ENCODE assay signal across 27 mouse cellular contexts in the genomic region with DNA sequence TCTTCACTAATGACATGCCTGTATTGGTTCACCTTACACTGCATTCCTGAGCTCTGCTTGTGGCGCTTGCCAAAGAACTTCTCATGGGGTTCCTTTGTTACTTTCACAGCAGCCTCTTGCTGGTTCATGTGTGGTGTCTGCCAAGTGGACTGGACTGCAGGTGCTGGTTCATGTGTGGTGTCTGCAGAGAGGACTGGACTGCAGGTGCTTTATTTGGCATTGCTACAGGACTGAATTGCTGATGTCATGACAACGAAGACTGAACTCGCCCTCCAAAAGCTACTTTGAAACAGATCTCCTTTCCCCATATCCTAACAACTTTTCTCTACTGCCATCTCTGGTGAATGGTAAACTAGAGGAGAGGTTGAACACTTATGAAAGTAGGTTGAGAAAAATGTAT.
"Had no signal": no experiment of that assay in that cellular context is flagged by ENCODE, and none has a peak within 500 bp of the region (broad histone marks: within the 10 kb centered on the region; RNA-seq: fewer than 3 reads in every experiment).

No protein-coding gene starts in this region.

- H3K4me1 ChIP-seq: heart, embryonic 12.5 days; hindbrain, embryonic 10.5 days; hindbrain, embryonic 12.5 days; intestine, embryonic 15.5 days; limb, embryonic 13.5 days; liver, embryonic 15.5 days had no signal

- H3K9ac ChIP-seq: heart, embryonic 12.5 days; hindbrain, embryonic 12.5 days; hindbrain, embryonic 14.5 days; intestine, embryonic 15.5 days; limb, embryonic 13.5 days; liver, embryonic 13.5 days; liver, embryonic 15.5 days; liver, postnatal 0 days had no signal

- H3K4me2 ChIP-seq: heart, embryonic 12.5 days; hindbrain, embryonic 12.5 days; hindbrain, embryonic 14.5 days; intestine, embryonic 15.5 days; limb, embryonic 13.5 days; liver, embryonic 11.5 days; liver, embryonic 13.5 days; liver, embryonic 15.5 days had no signal

- H3K36me3 ChIP-seq: hindbrain, embryonic 10.5 days; hindbrain, embryonic 12.5 days; intestine, embryonic 15.5 days; limb, embryonic 13.5 days; liver, embryonic 13.5 days; liver, embryonic 15.5 days had no signal

- H3K4me3 ChIP-seq: gastrocnemius, adult 2 months; heart, adult 2 months; heart, embryonic 12.5 days; hindbrain, embryonic 10.5 days; hindbrain, embryonic 12.5 days; intestine, embryonic 15.5 days; layer of hippocampus, adult 2 months; left cerebral cortex, adult 2 months; limb, embryonic 13.5 days; liver, embryonic 13.5 days; liver, embryonic 15.5 days had no signal

- H3K27ac ChIP-seq: gastrocnemius, adult 2 months; heart, adult 2 months; hindbrain, embryonic 10.5 days; hindbrain, embryonic 12.5 days; hindbrain, embryonic 14.5 days; intestine, embryonic 15.5 days; layer of hippocampus, adult 2 months; left cerebral cortex, adult 2 months; limb, embryonic 13.5 days; liver, embryonic 13.5 days; liver, embryonic 15.5 days had no signal

- ATAC-seq: hindbrain, embryonic 16.5 days; inflammation-experienced regulatory T-cells, adult 6 months; intestine, embryonic 15.5 days; intestine, postnatal 0 days; liver, postnatal 0 days had no signal

- DNase-seq: gastrocnemius, adult 2 months; gastrocnemius, postnatal 10 days; gastrocnemius, postnatal 25 days; heart, adult 2 months; heart, postnatal 10 days; heart, postnatal 4 days; kidney, adult 18-20 months; kidney, adult 8-10 months; kidney, postnatal 10 days; kidney, postnatal 25 days; kidney, postnatal 4 days; liver; liver, embryonic 13.5 days; liver, postnatal 0 days had no signal

- H3K9me3 ChIP-seq: hindbrain, embryonic 10.5 days; hindbrain, embryonic 12.5 days; intestine, embryonic 15.5 days; liver, embryonic 13.5 days; liver, embryonic 15.5 days had no signal

- H3K27me3 ChIP-seq: heart, embryonic 12.5 days; hindbrain, embryonic 12.5 days; intestine, embryonic 15.5 days; limb, embryonic 13.5 days; liver, embryonic 13.5 days; liver, embryonic 15.5 days had no signal
